In genomic region chr11:114535900-114536299, GRCm38 (mm10) we compare ENCODE assay signal across 26 mouse cellular contexts.
DNase-seq lines count a peak whose midpoint lies in the region; ATAC-seq and TF ChIP-seq lines count a peak whose summit lies in the region.
"Had no signal": no experiment of that assay in that cellular context is flagged by ENCODE, and none has a peak within 500 bp of the region (broad histone marks: within the 10 kb centered on the region; RNA-seq: fewer than 3 reads in every experiment).

No protein-coding gene starts in this region.

- peaks cover 35% of the 10 kb centered on the region for H3K4me1 ChIP-seq in hindbrain, embryonic 10.5 days (replicated peaks)
- peaks cover 16% of the 10 kb centered on the region; the same call in 1 of the 2 replicates for H3K4me1 ChIP-seq in hindbrain, postnatal 0 days (ENCODE audit: insufficient read depth, low read length)
- peaks cover 46% of the 10 kb centered on the region for H3K4me1 ChIP-seq in midbrain, embryonic 10.5 days
- H3K4me1 ChIP-seq in midbrain, embryonic 16.5 days (ENCODE audit: control insufficient read depth, insufficient read depth, low read length): peaks cover 17% of the 10 kb centered on the region
- peaks cover 24% of the 10 kb centered on the region for H3K4me1 ChIP-seq in forebrain, embryonic 16.5 days (replicated peaks; ENCODE audit: control insufficient read depth, insufficient read depth, low read length)
- peaks cover 35% of the 10 kb centered on the region for H3K4me1 ChIP-seq in midbrain, embryonic 13.5 days (replicated peaks)
- H3K4me1 ChIP-seq: kidney, embryonic 15.5 days; lung, embryonic 15.5 days had no signal

- H3K4me2 ChIP-seq in hindbrain, postnatal 0 days (ENCODE audit: low read depth, low read length): no peak overlapping the region
- no peak overlapping the region for H3K4me2 ChIP-seq in midbrain, embryonic 16.5 days (ENCODE audit: low read length)
- H3K4me2 ChIP-seq in forebrain, embryonic 16.5 days (ENCODE audit: low read length): no peak overlapping the region
- no peak overlapping the region for H3K4me2 ChIP-seq in midbrain, embryonic 13.5 days (replicated peaks)
- H3K4me2 ChIP-seq: heart, embryonic 11.5 days; kidney, embryonic 15.5 days; lung, embryonic 15.5 days; neural tube, embryonic 13.5 days had no signal

- H3K27me3 ChIP-seq in hindbrain, embryonic 10.5 days (ENCODE audit: insufficient read depth, poor library complexity, severe bottlenecking): 0 out of 2 replicates have a peak, but pooled peaks cover 10% of the 10 kb centered on the region
- H3K27me3 ChIP-seq in hindbrain, postnatal 0 days (ENCODE audit: insufficient read depth, low read length): no peaks in the 10 kb centered on the region
- peaks cover 3% of the 10 kb centered on the region; the same call in 1 of the 2 replicates for H3K27me3 ChIP-seq in midbrain, embryonic 10.5 days (ENCODE audit: low read depth, poor library complexity, severe bottlenecking)
- no peaks in the 10 kb centered on the region for H3K27me3 ChIP-seq in midbrain, embryonic 16.5 days (ENCODE audit: control insufficient read depth, insufficient read depth, low read depth, low read length)
- H3K27me3 ChIP-seq in forebrain, embryonic 16.5 days (replicated peaks; ENCODE audit: control insufficient read depth, insufficient read depth, low read length): no peaks in the 10 kb centered on the region
- no peaks in the 10 kb centered on the region for H3K27me3 ChIP-seq in midbrain, embryonic 13.5 days
- H3K27me3 ChIP-seq: lung, embryonic 15.5 days; neural tube, embryonic 13.5 days had no signal

- DNase-seq in hindbrain, embryonic 10.5 days (ENCODE audit: low spot score): no peak
- no peak for DNase-seq in hindbrain, postnatal 0 days (ENCODE audit: low spot score)
- DNase-seq in midbrain, embryonic 10.5 days (ENCODE audit: low spot score): no peak
- no peak for DNase-seq in thymus, postnatal 10 days (ENCODE audit: low spot score in 2 of 2)
- DNase-seq: adrenal gland, postnatal 36 days; B cell, adult 2 months; cerebellum, adult 2 months; cerebellum, postnatal 25 days; gastrocnemius, adult 2 months; gastrocnemius, postnatal 36 days; heart, adult 18-20 months; kidney, adult 18-20 months; kidney, postnatal 25 days; right cerebral cortex, postnatal 4 days; thymus, adult 18-20 months; thymus, postnatal 36 days had no signal

- no peaks in the 10 kb centered on the region for H3K36me3 ChIP-seq in hindbrain, embryonic 10.5 days
- H3K36me3 ChIP-seq in hindbrain, postnatal 0 days (ENCODE audit: insufficient read depth, low read length): no peaks in the 10 kb centered on the region
- no peaks in the 10 kb centered on the region for H3K36me3 ChIP-seq in midbrain, embryonic 10.5 days
- H3K36me3 ChIP-seq in midbrain, embryonic 16.5 days (ENCODE audit: control insufficient read depth, insufficient read depth, low read length): no peaks in the 10 kb centered on the region
- no peaks in the 10 kb centered on the region for H3K36me3 ChIP-seq in forebrain, embryonic 16.5 days (ENCODE audit: control insufficient read depth, insufficient read depth)
- no peaks in the 10 kb centered on the region for H3K36me3 ChIP-seq in midbrain, embryonic 13.5 days
- H3K36me3 ChIP-seq: kidney, embryonic 15.5 days; lung, embryonic 15.5 days; neural tube, embryonic 13.5 days had no signal

- peak overlapping the region; percentile 81; the same call in 1 of the 2 replicates for H3K27ac ChIP-seq in hindbrain, embryonic 10.5 days
- H3K27ac ChIP-seq in hindbrain, postnatal 0 days: no peak overlapping the region
- peak overlapping the region; percentile 83 for H3K27ac ChIP-seq in midbrain, embryonic 10.5 days (replicated peaks)
- no peak overlapping the region for H3K27ac ChIP-seq in midbrain, embryonic 16.5 days (ENCODE audit: low read length)
- peak overlapping the region; percentile 78; the same call in 1 of the 2 replicates for H3K27ac ChIP-seq in forebrain, embryonic 16.5 days (ENCODE audit: low read length)
- peak overlapping the region; percentile 72 for H3K27ac ChIP-seq in midbrain, embryonic 13.5 days
- H3K27ac ChIP-seq: gastrocnemius, adult 2 months; kidney, embryonic 15.5 days; lung, embryonic 15.5 days; stomach, postnatal 0 days had no signal

- no peak for ATAC-seq in hindbrain, postnatal 0 days
- ATAC-seq in midbrain, embryonic 16.5 days: no peak
- no peak for ATAC-seq in forebrain, embryonic 16.5 days
- no peak for ATAC-seq in midbrain, embryonic 13.5 days
- ATAC-seq: inflammation-experienced regulatory T-cells, adult 6 months had no signal

- TF ChIP-seq CTCF in hindbrain, postnatal 0 days (IDR thresholded peaks at IDR 0.05; ENCODE audit: low read depth): no peak

- WGBS in hindbrain, embryonic 10.5 days: 91% methylated on average over 9 of the region's 9 CpGs
- WGBS in hindbrain, postnatal 0 days: 72% methylated on average over 9 of the region's 9 CpGs
- WGBS in midbrain, embryonic 10.5 days: 93% methylated on average over 9 of the region's 9 CpGs
- WGBS in midbrain, embryonic 16.5 days: 88% methylated on average over 9 of the region's 9 CpGs
- whole genome bisulfite sequencing in forebrain, embryonic 16.5 days: 69% methylated on average over 9 of the region's 9 CpGs
- 88% methylated on average over 9 of the region's 9 CpGs for WGBS in midbrain, embryonic 13.5 days

- no peaks in the 10 kb centered on the region for H3K9me3 ChIP-seq in hindbrain, embryonic 10.5 days
- H3K9me3 ChIP-seq in hindbrain, postnatal 0 days (ENCODE audit: low read length): no peaks in the 10 kb centered on the region
- peaks cover 9% of the 10 kb centered on the region; the same call in 1 of the 2 replicates for H3K9me3 ChIP-seq in midbrain, embryonic 10.5 days (replicated peaks)
- no peaks in the 10 kb centered on the region for H3K9me3 ChIP-seq in midbrain, embryonic 16.5 days (replicated peaks; ENCODE audit: control insufficient read depth, low read length, poor library complexity, severe bottlenecking)
- no peaks in the 10 kb centered on the region; the same call in 1 of the 2 replicates for H3K9me3 ChIP-seq in forebrain, embryonic 16.5 days (ENCODE audit: control insufficient read depth, low read length)
- peaks cover 5% of the 10 kb centered on the region for H3K9me3 ChIP-seq in midbrain, embryonic 13.5 days
- H3K9me3 ChIP-seq: lung, embryonic 15.5 days; neural tube, embryonic 13.5 days had no signal

- H3K9ac ChIP-seq in hindbrain, postnatal 0 days (replicated peaks; ENCODE audit: low read length): no peak overlapping the region
- H3K9ac ChIP-seq in midbrain, embryonic 16.5 days (ENCODE audit: low read depth, low read length): no peak overlapping the region
- H3K9ac ChIP-seq in forebrain, embryonic 16.5 days (replicated peaks; ENCODE audit: low read depth, low read length): no peak overlapping the region
- no peak overlapping the region for H3K9ac ChIP-seq in midbrain, embryonic 13.5 days (replicated peaks)
- H3K9ac ChIP-seq: kidney, embryonic 15.5 days; lung, embryonic 15.5 days; neural tube, embryonic 13.5 days had no signal

- H3K4me3 ChIP-seq in hindbrain, embryonic 10.5 days: no peak overlapping the region
- no peak overlapping the region for H3K4me3 ChIP-seq in hindbrain, postnatal 0 days (ENCODE audit: low read length)
- H3K4me3 ChIP-seq in midbrain, embryonic 10.5 days: no peak overlapping the region
- no peak overlapping the region for H3K4me3 ChIP-seq in midbrain, embryonic 16.5 days (ENCODE audit: low read depth, low read length)
- H3K4me3 ChIP-seq in forebrain, embryonic 16.5 days (replicated peaks; ENCODE audit: low read length): no peak overlapping the region
- no peak overlapping the region for H3K4me3 ChIP-seq in midbrain, embryonic 13.5 days (replicated peaks)
- H3K4me3 ChIP-seq: gastrocnemius, adult 2 months; kidney, embryonic 15.5 days; lung, embryonic 15.5 days; myocyte; neural tube, embryonic 13.5 days had no signal

Comparison
In these comparisons a context has a peak if more than half of its experiments do, and no peak if none do; other contexts are left out.
1. H3K27ac ChIP-seq: peak in hindbrain, embryonic 10.5 days (single experiment), midbrain, embryonic 10.5 days (single experiment), forebrain, embryonic 16.5 days (single experiment) and midbrain, embryonic 13.5 days (single experiment); none in hindbrain, postnatal 0 days (single experiment) and midbrain, embryonic 16.5 days (single experiment).